Mouse (Mus musculus): ENCODE results near the gene Cdh16.
"Not testable (repeated sequence)": the region's sequence is repeated elsewhere in the genome, so short reads cannot be mapped to it uniquely, and the experiment has no call there.

Cdh16 gene

GRCm38 (mm10) chr8:104624161-104624560, at the start of gene Cdh16:
TSS of gene Cdh16 (minus strand) at chr8:104624396.
- no peak for ATAC-seq (ENCODE audit: low TSS enrichment)

GRCm38 (mm10) chr8:104655614-104656013, 31.4 kb upstream of the Cdh16 start:
- no peak for ATAC-seq (ENCODE audit: low TSS enrichment)

GRCm38 (mm10) chr8:104654984-104655383, 30.8 kb upstream of the Cdh16 start:
- ATAC-seq (ENCODE audit: low TSS enrichment) = peak; percentile 99

GRCm38 (mm10) chr8:104644187-104644586, 20.0 kb upstream of the Cdh16 start:
- ATAC-seq (ENCODE audit: low TSS enrichment) = not testable (repeated sequence)

GRCm38 (mm10) chr8:104642324-104642654, 18.1 kb upstream of the Cdh16 start:
- ATAC-seq (ENCODE audit: low TSS enrichment) = no peak

GRCm38 (mm10) chr8:104641426-104642323, 17.5 kb upstream of the Cdh16 start, which contains the start of gene Ciao2b:
TSS of gene Ciao2b (minus strand) at chr8:104641965.
- ATAC-seq (ENCODE audit: low TSS enrichment) = peak; percentile 98

GRCm38 (mm10) chr8:104640831-104641370, 16.7 kb upstream of the Cdh16 start:
- ATAC-seq (ENCODE audit: low TSS enrichment) = no peak

GRCm38 (mm10) chr8:104640241-104640640, 16.0 kb upstream of the Cdh16 start:
- no peak for ATAC-seq (ENCODE audit: low TSS enrichment)

GRCm38 (mm10) chr8:104638010-104638409, 13.8 kb upstream of the Cdh16 start:
- ATAC-seq (ENCODE audit: low TSS enrichment) = no peak

- ATAC-seq (ENCODE audit: low TSS enrichment) = no peak
Observed at GRCm38 (mm10) chr8:104635004-104635710, 11.0 kb upstream of the Cdh16 start.

- no peak for ATAC-seq (ENCODE audit: low TSS enrichment)
Observed at GRCm38 (mm10) chr8:104633156-104633744, 9.1 kb upstream of the Cdh16 start.

- ATAC-seq (ENCODE audit: low TSS enrichment) = peak; percentile 64
Observed at GRCm38 (mm10) chr8:104632486-104632885, 8.3 kb upstream of the Cdh16 start.

- ATAC-seq (ENCODE audit: low TSS enrichment) = 0 out of 2 replicates have a peak, but pooled peaks have one; percentile 13
Observed at GRCm38 (mm10) chr8:104631975-104632374, 7.8 kb upstream of the Cdh16 start.

- ATAC-seq (ENCODE audit: low TSS enrichment) = 0 out of 2 replicates have a peak, but pooled peaks have one; percentile 13
Observed at GRCm38 (mm10) chr8:104630981-104631663, 6.9 kb upstream of the Cdh16 start, which contains the start of gene Rrad. TSS of gene Rrad (minus strand) at chr8:104631327.

- ATAC-seq (ENCODE audit: low TSS enrichment) = no peak
Observed at GRCm38 (mm10) chr8:104630574-104630973, 6.4 kb upstream of the Cdh16 start.

GRCm38 (mm10) chr8:104630111-104630479, 5.9 kb upstream of the Cdh16 start:
- no peak for ATAC-seq (ENCODE audit: low TSS enrichment)

GRCm38 (mm10) chr8:104629306-104630110, 5.3 kb upstream of the Cdh16 start:
- no peak for ATAC-seq (ENCODE audit: low TSS enrichment)

GRCm38 (mm10) chr8:104628402-104628801, 4.2 kb upstream of the Cdh16 start:
- no peak for ATAC-seq (ENCODE audit: low TSS enrichment)

- no peak for ATAC-seq (ENCODE audit: low TSS enrichment)
Observed at GRCm38 (mm10) chr8:104627065-104627740, 3.0 kb upstream of the Cdh16 start.

GRCm38 (mm10) chr8:104620765-104621164, 3.4 kb downstream of the Cdh16 start:
- ATAC-seq (ENCODE audit: low TSS enrichment) = no peak
